Mouse (Mus musculus) stomach, adult 2 months (tissue): ENCODE measurements around the gene Krt34. TPM values are rescaled to one million over a fixed set of nuclear protein-coding genes. Genes with fewer than 3 reads are reported as not detected.

Experiments
- polyA plus RNA-seq: library from polyadenylated mRNA; depleted of rRNA; stranded (reverse); fragments of >200 nt; gene quantifications from 2 replicates; pipeline ENCODE4 v1.2.3, GENCODE M21; 2012; rRNA removed

Krt34 gene
- not detected in 2 replicates for polyA plus RNA-seq

DNA sequence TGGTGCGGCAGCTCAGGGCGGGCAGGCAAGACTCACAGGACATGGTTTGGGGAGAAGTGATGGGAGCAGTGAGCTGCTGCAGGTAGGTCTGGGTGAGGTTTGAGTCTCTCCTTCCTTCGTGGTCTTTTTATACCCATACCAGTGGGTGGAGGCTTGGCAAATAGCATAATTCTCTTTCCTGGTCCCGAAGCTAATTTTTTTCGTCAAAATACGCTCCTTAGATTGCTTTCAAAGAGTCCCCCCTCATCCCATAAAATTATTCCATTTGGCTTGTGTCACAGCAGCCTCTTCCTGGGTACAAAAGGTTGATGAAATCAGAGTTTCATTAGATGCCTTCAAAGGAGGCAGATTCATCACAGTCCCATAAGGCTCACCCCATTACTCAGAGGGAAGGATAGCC, at the start of gene Krt34:
Gene Krt34, minus strand, starts transcription at position 101 of the 400 bp plus-strand sequence.

DNA sequence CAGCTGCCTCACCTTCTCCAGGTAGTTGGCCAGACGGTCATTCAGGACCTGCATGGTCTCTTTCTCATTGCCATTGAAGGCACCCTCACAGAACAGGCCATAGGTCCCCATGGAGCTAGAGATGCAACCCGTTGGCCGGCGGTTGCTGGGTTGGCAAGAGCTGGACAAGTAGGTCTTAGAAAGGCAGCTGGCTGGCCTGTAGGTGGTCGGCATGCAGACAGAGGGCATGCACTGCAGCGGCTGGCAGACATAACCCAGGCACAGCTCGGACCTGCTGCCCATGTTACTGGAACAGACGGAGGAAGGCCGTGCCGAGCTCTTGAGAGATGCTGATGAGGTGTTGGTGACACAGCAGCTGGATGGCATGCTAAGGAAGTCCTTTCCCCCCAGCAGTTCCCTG, 46.5 kb upstream of the Krt34 start, which contains the start of gene Krt32:
Gene Krt32, minus strand, starts transcription at position 366 of the 400 bp plus-strand sequence.

GRCm38 (mm10) chr11:100050451-100050850, 9.1 kb upstream of the Krt34 start, which contains the start of gene Krt31:
TSS of gene Krt31 (minus strand) at chr11:100050551.

GRCm38 (mm10) chr11:100029768-100030167, 11.6 kb downstream of the Krt34 start, which contains the start of gene Krt33b:
TSS of gene Krt33b (minus strand) at chr11:100029868.

DNA sequence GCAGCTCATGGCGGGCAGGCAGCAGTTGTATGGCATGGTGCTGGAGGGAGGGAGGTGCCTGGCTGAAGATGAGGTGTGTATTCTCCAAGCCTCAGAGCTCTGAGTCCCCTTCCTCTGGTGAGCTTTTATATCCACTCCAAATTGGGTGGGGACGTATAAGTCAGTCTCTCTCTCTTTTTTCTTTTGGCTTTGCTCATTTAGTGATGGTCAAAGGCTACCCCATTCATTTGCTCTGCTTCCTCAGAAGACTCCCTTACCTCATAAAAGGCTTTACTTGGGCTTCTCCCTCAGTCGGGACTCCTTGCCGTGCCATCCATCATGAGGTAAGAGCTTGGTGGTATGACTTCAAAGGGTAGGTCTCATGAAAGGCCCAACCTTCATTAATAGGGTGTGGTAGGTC, 25.2 kb downstream of the Krt34 start, which contains the start of gene Krt33a:
Gene Krt33a, minus strand, starts transcription at position 101 of the 400 bp plus-strand sequence.

GRCm38 (mm10) chr11:99993620-99994383, 47.6 kb downstream of the Krt34 start, which contains the start of gene Krtap17-1:
TSS of gene Krtap17-1 (minus strand) at chr11:99993994.

Other genes with a start within 250 kb of the Krt34 start
- not detected in 2 replicates for gene Gm11596, start 248.1 kb downstream of the Krt34 start, polyA plus RNA-seq
- not detected in 2 replicates for gene Gm11569, start 242.6 kb downstream of the Krt34 start, polyA plus RNA-seq
- 0.25 TPM in 1 of 2 replicates, not detected in the other for gene Gm11554, start 237.1 kb downstream of the Krt34 start, polyA plus RNA-seq
- gene Krtap4-13, start 231.7 kb downstream of the Krt34 start, polyA plus RNA-seq, result 0.36 TPM in 1 of 2 replicates, not detected in the other
- gene Gm11564, start 225.9 kb downstream of the Krt34 start, polyA plus RNA-seq, result not detected in 2 replicates
- gene 2300003K06Rik, start 203.5 kb downstream of the Krt34 start, polyA plus RNA-seq, result not detected in 2 replicates
- gene Krtap4-16, start 189.9 kb downstream of the Krt34 start, polyA plus RNA-seq, result not detected in 2 replicates
- gene Gm11568, start 183.6 kb downstream of the Krt34 start, polyA plus RNA-seq, result not detected in 2 replicates
- not detected in 2 replicates for gene Gm11559, start 177.1 kb downstream of the Krt34 start, polyA plus RNA-seq
- not detected in 2 replicates for gene Krtap9-1, start 168.2 kb downstream of the Krt34 start, polyA plus RNA-seq
- gene Gm11567, start 162.4 kb downstream of the Krt34 start, polyA plus RNA-seq, result not detected in 2 replicates
- gene Krtap31-1, start 133.6 kb downstream of the Krt34 start, polyA plus RNA-seq, result not detected in 2 replicates
- gene Gm11565, start 126.8 kb downstream of the Krt34 start, polyA plus RNA-seq, result not detected in 2 replicates
- not detected in 2 replicates for gene Krtap31-2, start 105.3 kb downstream of the Krt34 start, polyA plus RNA-seq
- not detected in 2 replicates for gene Krtap9-5, start 93.1 kb downstream of the Krt34 start, polyA plus RNA-seq
- not detected in 2 replicates for gene Krtap29-1, start 62.5 kb downstream of the Krt34 start, polyA plus RNA-seq
- not detected in 2 replicates for gene Krtap16-1, start 55.0 kb downstream of the Krt34 start, polyA plus RNA-seq
- not detected in 2 replicates for gene Krtap17-1, start 47.6 kb downstream of the Krt34 start, polyA plus RNA-seq
- not detected in 2 replicates for gene Krt33a, start 25.3 kb downstream of the Krt34 start, polyA plus RNA-seq
- not detected in 2 replicates for gene Krt33b, start 11.7 kb downstream of the Krt34 start, polyA plus RNA-seq
- 0.09 TPM in 1 of 2 replicates, not detected in the other for gene Krt31, start 9.0 kb upstream of the Krt34 start, polyA plus RNA-seq
- gene Krt32, start 46.7 kb upstream of the Krt34 start, polyA plus RNA-seq, result 2.5 TPM in 2 replicates
- gene Krt35, start 54.7 kb upstream of the Krt34 start, polyA plus RNA-seq, result 0.08 TPM in 1 of 2 replicates, not detected in the other
- gene Krt36, start 64.1 kb upstream of the Krt34 start, polyA plus RNA-seq, result 0.06 and 0.19 TPM in 2 replicates
- gene Krt13, start 80.0 kb upstream of the Krt34 start, polyA plus RNA-seq, result 602 and 681 TPM in 2 replicates
- 7.7 and 17.9 TPM in 2 replicates for gene Krt15, start 94.4 kb upstream of the Krt34 start, polyA plus RNA-seq
- gene Krt19, start 107.1 kb upstream of the Krt34 start, polyA plus RNA-seq, result 1,679 and 2,029 TPM in 2 replicates
- gene Krt9, start 151.7 kb upstream of the Krt34 start, polyA plus RNA-seq, result not detected in 2 replicates
- 147 and 161 TPM in 2 replicates for gene Krt14, start 166.0 kb upstream of the Krt34 start, polyA plus RNA-seq
- gene Krt16, start 207.3 kb upstream of the Krt34 start, polyA plus RNA-seq, result 5.1 and 6.5 TPM in 2 replicates
- 20.4 and 26.8 TPM in 2 replicates for gene Krt17, start 219.5 kb upstream of the Krt34 start, polyA plus RNA-seq
- 0.11 and 0.31 TPM in 2 replicates for gene Krt42, start 228.3 kb upstream of the Krt34 start, polyA plus RNA-seq